In genomic region chr3:18683346-18684101, GRCm38 (mm10) we compare ENCODE assay signal across 20 mouse cellular contexts.
A peak's percentile ranks its signal among the peaks of the same experiment; 100 is the strongest.
DNase-seq lines count a peak whose midpoint lies in the region; ATAC-seq lines count a peak whose summit lies in the region.
"Had no signal": no experiment of that assay in that cellular context is flagged by ENCODE, and none has a peak within 500 bp of the region (broad histone marks: within the 10 kb centered on the region; RNA-seq: fewer than 3 reads in every experiment).

No protein-coding gene starts in this region.

- H3K9me3 ChIP-seq in forebrain, embryonic 16.5 days (ENCODE audit: control insufficient read depth, low read length), result no peaks in the 10 kb centered on the region
- H3K9me3 ChIP-seq in forebrain, embryonic 15.5 days, result no peaks in the 10 kb centered on the region
- H3K9me3 ChIP-seq: G1E; heart, embryonic 13.5 days had no signal

- peak; percentile 90 for DNase-seq in left cerebral cortex, postnatal 4 days
- DNase-seq in left cerebral cortex, adult 9 months (ENCODE audit: low spot score in 2 of 2), result no peak
- DNase-seq in cerebellum, adult 9-11 months, result peak; percentile 96
- no peak for DNase-seq in kidney, adult 8-10 months
- DNase-seq: embryo, embryonic 11 days; gastrocnemius, postnatal 10 days; heart, adult 11 months; heart, postnatal 36 days; kidney, adult 9 months; kidney, postnatal 25 days; lung, postnatal 36 days had no signal

- ATAC-seq in forebrain, embryonic 16.5 days, result peak; percentile 61; the same call in 1 of the 2 replicates
- no peak for ATAC-seq in forebrain, embryonic 15.5 days (replicated peaks)
- ATAC-seq in cerebellum, adult (ENCODE audit: insufficient number of reproducible peaks, low FRiP score, low TSS enrichment), result peak; percentile 99
- no peak for ATAC-seq in megakaryocyte-erythroid progenitor cell, adult 5-6 weeks (replicated peaks; ENCODE audit: low FRiP score, low TSS enrichment, poor library complexity, severe bottlenecking)
- ATAC-seq: inflammation-experienced regulatory T-cells, adult 6 months had no signal

- H3K27ac ChIP-seq in forebrain, embryonic 16.5 days (ENCODE audit: low read length), result no peak overlapping the region
- H3K27ac ChIP-seq in forebrain, embryonic 15.5 days (replicated peaks), result no peak overlapping the region
- H3K27ac ChIP-seq: heart, embryonic 13.5 days; liver, embryonic 14.5 days; stomach, postnatal 0 days had no signal

- no peak overlapping the region for H3K4me2 ChIP-seq in forebrain, embryonic 16.5 days (ENCODE audit: low read length)
- no peak overlapping the region for H3K4me2 ChIP-seq in forebrain, embryonic 15.5 days (replicated peaks)
- H3K4me2 ChIP-seq: heart, embryonic 13.5 days had no signal

- H3K4me1 ChIP-seq in forebrain, embryonic 16.5 days (replicated peaks; ENCODE audit: control insufficient read depth, insufficient read depth, low read length), result no peaks in the 10 kb centered on the region
- H3K4me1 ChIP-seq in forebrain, embryonic 15.5 days, result no peaks in the 10 kb centered on the region
- H3K4me1 ChIP-seq: heart, embryonic 13.5 days had no signal

- 68% methylated on average over 6 of the region's 6 CpGs for WGBS in forebrain, embryonic 16.5 days
- 78% methylated on average over 6 of the region's 6 CpGs for WGBS in forebrain, embryonic 15.5 days

- no peaks in the 10 kb centered on the region for H3K27me3 ChIP-seq in forebrain, embryonic 16.5 days (replicated peaks; ENCODE audit: control insufficient read depth, insufficient read depth, low read length)
- no peaks in the 10 kb centered on the region for H3K27me3 ChIP-seq in forebrain, embryonic 15.5 days
- H3K27me3 ChIP-seq: heart, embryonic 13.5 days had no signal

- no peak overlapping the region for H3K4me3 ChIP-seq in forebrain, embryonic 16.5 days (replicated peaks; ENCODE audit: low read length)
- no peak overlapping the region for H3K4me3 ChIP-seq in forebrain, embryonic 15.5 days
- H3K4me3 ChIP-seq: heart, embryonic 13.5 days had no signal

- H3K9ac ChIP-seq in forebrain, embryonic 16.5 days (replicated peaks; ENCODE audit: low read depth, low read length), result no peak overlapping the region
- no peak overlapping the region for H3K9ac ChIP-seq in forebrain, embryonic 15.5 days (replicated peaks)
- H3K9ac ChIP-seq: heart, embryonic 13.5 days; liver, embryonic 14.5 days had no signal

- no peaks in the 10 kb centered on the region for H3K36me3 ChIP-seq in forebrain, embryonic 16.5 days (ENCODE audit: control insufficient read depth, insufficient read depth)
- H3K36me3 ChIP-seq in forebrain, embryonic 15.5 days, result no peaks in the 10 kb centered on the region
- H3K36me3 ChIP-seq: G1E; heart, embryonic 13.5 days had no signal

- intact Hi-C loops in left cerebral cortex, postnatal 4 days (cut with DNase I), result no loop called here

Comparison
In these comparisons a context has a peak if more than half of its experiments do, and no peak if none do; other contexts are left out.
1. ATAC-seq: peak in forebrain, embryonic 16.5 days (single experiment) and cerebellum, adult (single experiment); none in forebrain, embryonic 15.5 days (single experiment) and megakaryocyte-erythroid progenitor cell, adult 5-6 weeks (single experiment).
2. DNase-seq: peak in left cerebral cortex, postnatal 4 days (single experiment) and cerebellum, adult 9-11 months (single experiment); none in left cerebral cortex, adult 9 months (0 of 2) and kidney, adult 8-10 months (0 of 2).